Comparison of ENCODE assay signal across 7 mouse cellular contexts in genomic region chr4:120286761-120287241, GRCm38 (mm10). TPM values are rescaled to one million over a fixed set of nuclear protein-coding genes. Genes with fewer than 3 reads are reported as not detected.
A peak's percentile ranks its signal among the peaks of the same experiment; 100 is the strongest.
DNase-seq lines count a peak whose midpoint lies in the region; ATAC-seq and TF ChIP-seq lines count a peak whose summit lies in the region.

No protein-coding gene starts in this region.

- peaks cover 35% of the 10 kb centered on the region for H3K4me1 ChIP-seq in megakaryocyte, embryonic 14.5 days
- peaks cover 57% of the 10 kb centered on the region for H3K4me1 ChIP-seq in hindbrain, embryonic 13.5 days (replicated peaks)
- H3K4me1 ChIP-seq in liver, postnatal 0 days (ENCODE audit: insufficient read depth), result peaks cover 17% of the 10 kb centered on the region; the same call in 1 of the 2 replicates
- H3K4me1 ChIP-seq in stomach, embryonic 15.5 days, result peaks cover 23% of the 10 kb centered on the region

- no peak for TF ChIP-seq EP300 in liver, postnatal 0 days (IDR thresholded peaks at IDR 0.05; ENCODE audit: low read depth)

- H3K9ac ChIP-seq in hindbrain, embryonic 13.5 days, result peak overlapping the region; percentile 84
- 0 out of 2 replicates have a peak overlapping the region, but pooled peaks have one; percentile 7 for H3K9ac ChIP-seq in liver, postnatal 0 days (replicated peaks)
- peak overlapping the region; percentile 46 for H3K9ac ChIP-seq in stomach, embryonic 15.5 days

- H3K36me3 ChIP-seq in megakaryocyte, embryonic 14.5 days (replicated peaks; ENCODE audit: low read length), result no peaks in the 10 kb centered on the region
- no peaks in the 10 kb centered on the region for H3K36me3 ChIP-seq in hindbrain, embryonic 13.5 days
- H3K36me3 ChIP-seq in liver, postnatal 0 days (replicated peaks; ENCODE audit: insufficient read depth, low read length), result no peaks in the 10 kb centered on the region
- H3K36me3 ChIP-seq in stomach, embryonic 15.5 days, result no peaks in the 10 kb centered on the region

- H3K27ac ChIP-seq in hindbrain, embryonic 13.5 days, result peak overlapping the region; percentile 86
- H3K27ac ChIP-seq in liver, postnatal 0 days (ENCODE audit: low read depth), result no peak overlapping the region
- no peak overlapping the region for H3K27ac ChIP-seq in stomach, embryonic 15.5 days

- H3K9me3 ChIP-seq in megakaryocyte, embryonic 14.5 days, result no peaks in the 10 kb centered on the region
- no peaks in the 10 kb centered on the region for H3K9me3 ChIP-seq in hindbrain, embryonic 13.5 days
- H3K9me3 ChIP-seq in liver, postnatal 0 days (ENCODE audit: low read length), result no peaks in the 10 kb centered on the region
- no peaks in the 10 kb centered on the region for H3K9me3 ChIP-seq in stomach, embryonic 15.5 days

- DNase-seq in embryo, embryonic 10 days (ENCODE audit: low spot score), result peak; percentile 49
- no peak for DNase-seq in liver, postnatal 0 days
- no peak for DNase-seq in spleen, postnatal 10 days (ENCODE audit: low spot score in 2 of 2)

- peak overlapping the region; percentile 91 for H3K4me2 ChIP-seq in hindbrain, embryonic 13.5 days
- H3K4me2 ChIP-seq in liver, postnatal 0 days (ENCODE audit: low read depth, low read length), result peak overlapping the region; percentile 90
- H3K4me2 ChIP-seq in stomach, embryonic 15.5 days, result peak overlapping the region; percentile 100

- peaks cover 98% of the 10 kb centered on the region for H3K27me3 ChIP-seq in megakaryocyte, embryonic 14.5 days (replicated peaks)
- peaks cover 53% of the 10 kb centered on the region for H3K27me3 ChIP-seq in hindbrain, embryonic 13.5 days
- peaks cover 63% of the 10 kb centered on the region for H3K27me3 ChIP-seq in liver, postnatal 0 days (ENCODE audit: insufficient read depth, low read length)
- H3K27me3 ChIP-seq in stomach, embryonic 15.5 days (replicated peaks), result peaks cover 42% of the 10 kb centered on the region

- WGBS in hindbrain, embryonic 13.5 days, result 0% methylated on average over 51 of the region's 53 CpGs
- 1% methylated on average over 45 of the region's 53 CpGs for WGBS in liver, postnatal 0 days (ENCODE audit: insufficient replicate concordance)
- under 1% methylated on average over 48 of the region's 53 CpGs for WGBS in stomach, embryonic 15.5 days

- H3K4me3 ChIP-seq in megakaryocyte, embryonic 14.5 days (replicated peaks), result peak overlapping the region; percentile 91
- H3K4me3 ChIP-seq in hindbrain, embryonic 13.5 days, result peak overlapping the region; percentile 67
- H3K4me3 ChIP-seq in liver, postnatal 0 days (ENCODE audit: low read depth, low read length), result peak overlapping the region; percentile 52
- H3K4me3 ChIP-seq in stomach, embryonic 15.5 days (replicated peaks), result peak overlapping the region; percentile 63

- no peak for ATAC-seq in megakaryocyte, adult 5-6 weeks (ENCODE audit: poor library complexity, severe bottlenecking)
- no peak for ATAC-seq in hindbrain, embryonic 13.5 days (ENCODE audit: low FRiP score)
- ATAC-seq in liver, postnatal 0 days, result peak; percentile 9; the same call in 1 of the 2 replicates
- ATAC-seq in stomach, embryonic 15.5 days (ENCODE audit: insufficient read depth, low FRiP score, low read depth), result no peak

- TF ChIP-seq CTCF in liver, postnatal 0 days (IDR thresholded peaks at IDR 0.05; ENCODE audit: low read depth), result no peak

RNA-seq across cellular contexts. Expression of gene Foxo6, which starts 0.3 kb away (rescaled TPM):
- polyA plus RNA-seq in megakaryocyte, embryonic 14.5 days (2012; ENCODE audit: insufficient read depth, low replicate concordance), result not detected in 2 replicates
- not detected in 2 replicates for total RNA-seq in megakaryocyte, adult 5-6 weeks (2015)
- total RNA-seq in megakaryocyte, adult 5-6 weeks (2017), result not detected in 2 replicates
- polyA plus RNA-seq in hindbrain, embryonic 13.5 days (2015; fragmentation: Nextera tagmentation; extraction: Ambion mirVana), result 0.73 and 0.83 TPM in 2 replicates
- not detected in 2 replicates for polyA plus RNA-seq in liver, postnatal 0 days (2015; fragmentation: Nextera tagmentation; extraction: Ambion mirVana)
- polyA plus RNA-seq in stomach, embryonic 15.5 days (2015; fragmentation: Nextera tagmentation; extraction: Ambion mirVana), result 0.13 and 0.37 TPM in 2 replicates

Comparison
In these comparisons a context has a peak if more than half of its experiments do, and no peak if none do; other contexts are left out.
1. H3K9ac ChIP-seq: peak in every context shown above with its lines; median percentile 84 in hindbrain, embryonic 13.5 days; 46 in stomach, embryonic 15.5 days; 7 in liver, postnatal 0 days.